Mouse (Mus musculus): ENCODE data around the gene Rexo1. TPM values are rescaled to one million over a fixed set of nuclear protein-coding genes. Genes with fewer than 3 reads are reported as not detected.

Gene Rexo1
- polyA plus RNA-seq (2015; fragmentation: Nextera tagmentation; extraction: Ambion mirVana) = 23.8 and 28.1 TPM in 2 replicates

DNA sequence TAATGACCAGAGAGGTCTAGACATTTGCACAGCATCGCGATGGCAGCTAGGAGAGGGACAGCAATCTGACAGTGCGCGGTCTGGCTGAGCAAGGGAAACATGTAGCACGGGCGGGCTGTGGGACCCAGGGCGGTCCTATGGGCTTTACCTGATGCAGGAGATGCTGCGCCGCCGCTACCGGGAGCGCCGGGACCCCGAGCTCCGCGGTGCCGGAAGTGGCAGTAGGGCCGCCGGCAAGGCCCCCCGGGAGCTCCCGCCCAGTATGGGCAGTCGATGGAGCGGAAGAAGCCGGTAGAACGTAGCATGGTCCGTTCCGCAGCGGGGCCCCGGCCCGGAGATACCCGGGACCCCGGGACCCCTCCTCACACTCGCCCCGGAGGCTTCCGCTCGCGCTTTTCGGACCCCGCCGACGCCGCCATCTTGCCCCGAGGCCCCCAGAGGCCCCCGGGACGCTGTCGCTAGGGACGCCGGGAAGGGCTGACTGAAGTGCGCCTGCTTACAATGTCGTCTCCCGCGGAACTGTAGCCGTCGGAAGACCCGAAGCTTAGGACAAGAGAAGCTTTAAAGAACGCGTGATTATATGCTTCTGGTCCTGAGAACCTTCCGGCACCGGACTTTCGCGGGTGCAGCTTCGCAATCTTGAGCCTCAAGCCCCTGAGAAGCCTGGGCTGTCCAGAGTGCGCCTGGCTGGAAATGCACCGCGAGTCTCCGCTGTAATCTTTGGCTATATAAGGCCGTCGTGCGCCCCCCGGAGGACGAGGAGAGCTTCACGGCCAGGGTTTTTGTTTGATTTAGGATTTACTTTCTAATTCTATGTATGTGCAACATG, at the start of gene Rexo1:
TSS of gene Rexo1 (minus strand) at position 445 of the 829 bp plus-strand sequence.

GRCm38 (mm10) chr10:80605721-80606120, 44.4 kb upstream of the Rexo1 start, which contains the start of gene Gm49322:
Gene Gm49322 (plus strand): TSS chr10:80606021.

DNA sequence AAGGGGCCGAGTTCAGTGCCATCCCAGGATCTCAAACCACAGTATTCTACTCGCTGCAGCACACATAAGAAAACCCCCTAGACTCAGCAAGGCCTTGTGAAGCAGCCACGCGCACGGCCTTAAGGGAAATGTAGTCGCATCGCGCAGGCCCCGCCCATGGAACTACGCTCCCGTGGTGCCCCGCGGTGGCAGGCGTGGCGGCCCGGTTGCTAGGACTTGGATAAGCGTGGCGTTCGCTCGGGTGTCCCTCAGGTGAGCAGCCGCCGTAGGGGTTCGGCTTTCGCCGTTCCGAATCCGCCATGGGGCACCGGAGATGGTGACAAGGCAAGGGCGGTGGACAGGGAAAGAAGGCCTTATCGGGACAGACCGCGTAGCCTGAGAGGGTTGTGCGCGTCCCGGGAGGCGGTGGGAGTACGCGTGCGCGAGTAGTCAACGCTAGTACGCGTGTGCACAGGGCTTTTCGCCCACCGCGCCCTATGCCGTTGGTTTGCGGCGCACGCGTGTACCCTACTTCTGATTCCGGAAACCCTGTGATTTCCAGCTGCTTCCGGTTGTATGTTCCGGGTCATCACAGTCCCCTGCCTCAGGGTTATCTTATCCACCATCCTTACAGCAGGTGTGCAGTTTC, 41.5 kb upstream of the Rexo1 start, which contains the start of the genes Scamp4 and Adat3:
TSS of gene Scamp4 (plus strand) at position 175 of the 628 bp plus-strand sequence.
TSS of gene Adat3 (plus strand) at position 183 of the 628 bp plus-strand sequence.

GRCm38 (mm10) chr10:80589879-80590854, 28.8 kb upstream of the Rexo1 start, which contains the start of gene Abhd17a:
Gene Abhd17a (minus strand): TSS chr10:80590341.

DNA sequence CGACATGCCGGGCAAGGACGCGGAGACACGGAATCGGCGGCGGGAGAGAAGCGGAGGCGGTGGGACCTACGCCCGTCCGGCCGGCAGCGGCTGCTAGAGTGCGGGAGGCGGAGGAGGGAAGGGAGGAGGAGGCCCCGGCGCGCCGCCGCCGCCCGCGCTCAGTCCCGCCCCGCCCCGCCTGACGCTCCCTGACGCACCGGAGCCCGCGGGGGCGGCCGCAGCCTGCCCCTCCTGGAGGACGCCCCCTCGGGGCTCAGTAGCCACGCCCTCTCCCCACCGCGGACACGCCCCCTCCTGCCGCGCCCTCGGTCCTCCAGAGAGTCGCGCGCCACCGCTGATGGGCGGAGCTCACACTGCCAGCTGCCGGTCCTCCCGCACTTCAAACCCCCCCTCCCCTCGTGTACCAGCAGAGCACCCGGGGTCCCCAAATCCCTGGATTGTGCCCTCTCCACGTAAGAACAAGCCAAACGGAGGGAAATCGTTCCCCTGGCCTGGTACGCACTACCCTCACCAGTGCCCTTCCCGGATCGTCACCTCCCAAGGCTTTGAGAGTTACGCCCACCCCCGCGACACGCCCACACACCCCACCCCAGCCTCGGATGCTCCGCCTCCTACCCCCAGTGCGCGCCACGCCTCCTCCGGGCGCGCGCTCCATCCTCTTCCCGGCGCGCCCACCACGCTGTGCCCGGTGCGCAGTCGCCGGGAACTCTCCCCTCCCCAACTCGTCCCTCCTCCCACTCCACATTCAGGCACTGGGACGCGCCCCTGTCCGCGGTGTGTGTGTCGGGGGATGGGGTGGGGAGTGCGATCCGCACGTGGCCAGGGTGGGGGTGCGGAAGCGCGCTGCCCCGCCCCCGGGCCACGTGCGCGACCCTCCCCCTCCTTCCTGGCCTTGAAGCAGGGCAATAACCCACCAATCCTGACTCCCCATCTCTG, 16.1 kb upstream of the Rexo1 start, which contains the start of gene Klf16:
TSS of gene Klf16 (minus strand) at position 127 of the 936 bp plus-strand sequence.

GRCm38 (mm10) chr10:80538710-80539394, 22.5 kb downstream of the Rexo1 start, which contains the start of gene Atp8b3:
Gene Atp8b3 (minus strand): TSS chr10:80539124.

DNA sequence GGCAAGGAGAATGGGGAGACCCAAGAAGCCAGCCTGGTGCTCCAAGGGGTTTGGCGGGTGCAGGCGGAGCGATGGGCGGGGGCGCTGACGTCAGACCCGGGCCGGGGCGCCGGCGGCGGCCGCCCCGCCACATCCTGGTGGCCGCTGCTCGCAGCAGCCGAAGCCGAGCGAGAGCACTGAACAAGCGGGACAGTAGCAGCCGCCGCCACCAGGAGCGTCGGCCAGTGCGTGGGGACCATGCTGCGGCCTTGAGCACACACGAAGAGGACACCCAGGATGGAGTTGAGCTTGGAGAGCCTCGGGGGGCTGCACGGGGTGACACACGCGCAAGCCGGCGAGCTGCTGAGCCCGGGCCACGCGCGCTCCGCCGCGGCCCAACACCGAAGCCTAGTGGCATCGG, 66.6 kb downstream of the Rexo1 start, which contains the start of gene Onecut3:
TSS of gene Onecut3 (plus strand) at position 104 of the 400 bp plus-strand sequence.

Small RNA genes within 50 kb of the gene (microRNA-seq; reads per million reads assigned to microRNA genes)
- not detected for gene Mir6912

Other genes with a start within 250 kb of the Rexo1 start
- 37.1 and 37.5 TPM in 2 replicates for gene 2310011J03Rik, start 241.0 kb downstream of the Rexo1 start, polyA plus RNA-seq (2015; fragmentation: Nextera tagmentation; extraction: Ambion mirVana)
- gene Pcsk4, start 232.1 kb downstream of the Rexo1 start, polyA plus RNA-seq (2015; fragmentation: Nextera tagmentation; extraction: Ambion mirVana) = 11.0 and 13.5 TPM in 2 replicates
- gene Reep6, start 231.6 kb downstream of the Rexo1 start, polyA plus RNA-seq (2015; fragmentation: Nextera tagmentation; extraction: Ambion mirVana) = 5.6 and 5.7 TPM in 2 replicates
- 3.5 and 4.6 TPM in 2 replicates for gene Adamtsl5, start 213.1 kb downstream of the Rexo1 start, polyA plus RNA-seq (2015; fragmentation: Nextera tagmentation; extraction: Ambion mirVana)
- gene Plk5, start 205.1 kb downstream of the Rexo1 start, polyA plus RNA-seq (2015; fragmentation: Nextera tagmentation; extraction: Ambion mirVana) = 8.5 and 8.6 TPM in 2 replicates
- 13.1 and 15.0 TPM in 2 replicates for gene Mex3d, start 173.9 kb downstream of the Rexo1 start, polyA plus RNA-seq (2015; fragmentation: Nextera tagmentation; extraction: Ambion mirVana)
- gene Mbd3, start 162.0 kb downstream of the Rexo1 start, polyA plus RNA-seq (2015; fragmentation: Nextera tagmentation; extraction: Ambion mirVana) = 161 and 183 TPM in 2 replicates
- 1,108 and 1,127 TPM in 2 replicates for gene Uqcr11, start 154.7 kb downstream of the Rexo1 start, polyA plus RNA-seq (2015; fragmentation: Nextera tagmentation; extraction: Ambion mirVana)
- gene Tcf3, start 127.9 kb downstream of the Rexo1 start, polyA plus RNA-seq (2015; fragmentation: Nextera tagmentation; extraction: Ambion mirVana) = 28.8 and 32.2 TPM in 2 replicates
- 0.34 and 0.56 TPM in 2 replicates for gene Onecut3, start 66.7 kb downstream of the Rexo1 start, polyA plus RNA-seq (2015; fragmentation: Nextera tagmentation; extraction: Ambion mirVana)
- gene Atp8b3, start 22.4 kb downstream of the Rexo1 start, polyA plus RNA-seq (2015; fragmentation: Nextera tagmentation; extraction: Ambion mirVana) = 0.65 and 1.3 TPM in 2 replicates
- 6.8 and 7.9 TPM in 2 replicates for gene Klf16, start 15.8 kb upstream of the Rexo1 start, polyA plus RNA-seq (2015; fragmentation: Nextera tagmentation; extraction: Ambion mirVana)
- 231 and 233 TPM in 2 replicates for gene Abhd17a, start 28.8 kb upstream of the Rexo1 start, polyA plus RNA-seq (2015; fragmentation: Nextera tagmentation; extraction: Ambion mirVana)
- 73.3 and 73.4 TPM in 2 replicates for gene Scamp4, start 41.3 kb upstream of the Rexo1 start, polyA plus RNA-seq (2015; fragmentation: Nextera tagmentation; extraction: Ambion mirVana)
- gene Adat3, start 41.3 kb upstream of the Rexo1 start, polyA plus RNA-seq (2015; fragmentation: Nextera tagmentation; extraction: Ambion mirVana) = 3.3 and 5.1 TPM in 2 replicates
- 1.1 and 1.5 TPM in 2 replicates for gene Gm49322, start 44.5 kb upstream of the Rexo1 start, polyA plus RNA-seq (2015; fragmentation: Nextera tagmentation; extraction: Ambion mirVana)
- 97.4 and 99.0 TPM in 2 replicates for gene Csnk1g2, start 61.3 kb upstream of the Rexo1 start, polyA plus RNA-seq (2015; fragmentation: Nextera tagmentation; extraction: Ambion mirVana)
- 115 and 116 TPM in 2 replicates for gene Btbd2, start 95.5 kb upstream of the Rexo1 start, polyA plus RNA-seq (2015; fragmentation: Nextera tagmentation; extraction: Ambion mirVana)
- 39.0 and 43.5 TPM in 2 replicates for gene Mknk2, start 116.6 kb upstream of the Rexo1 start, polyA plus RNA-seq (2015; fragmentation: Nextera tagmentation; extraction: Ambion mirVana)
- 38.3 and 41.4 TPM in 2 replicates for gene Mob3a, start 140.4 kb upstream of the Rexo1 start, polyA plus RNA-seq (2015; fragmentation: Nextera tagmentation; extraction: Ambion mirVana)
- gene Izumo4, start 140.6 kb upstream of the Rexo1 start, polyA plus RNA-seq (2015; fragmentation: Nextera tagmentation; extraction: Ambion mirVana) = 42.0 and 58.3 TPM in 2 replicates
- 107 and 110 TPM in 2 replicates for gene Ap3d1, start 180.7 kb upstream of the Rexo1 start, polyA plus RNA-seq (2015; fragmentation: Nextera tagmentation; extraction: Ambion mirVana)
- 11.0 and 15.3 TPM in 2 replicates for gene Dot1l, start 193.6 kb upstream of the Rexo1 start, polyA plus RNA-seq (2015; fragmentation: Nextera tagmentation; extraction: Ambion mirVana)
- gene Sf3a2, start 236.6 kb upstream of the Rexo1 start, polyA plus RNA-seq (2015; fragmentation: Nextera tagmentation; extraction: Ambion mirVana) = 44.2 and 49.1 TPM in 2 replicates
- 108 and 123 TPM in 2 replicates for gene Plekhj1, start 237.1 kb upstream of the Rexo1 start, polyA plus RNA-seq (2015; fragmentation: Nextera tagmentation; extraction: Ambion mirVana)
- 0.21 and 0.27 TPM in 2 replicates for gene Amh, start 243.7 kb upstream of the Rexo1 start, polyA plus RNA-seq (2015; fragmentation: Nextera tagmentation; extraction: Ambion mirVana)